Mouse (Mus musculus) liver, embryonic 11.5 days (tissue): ENCODE measurements around the gene Slc6a2. TPM values are rescaled to one million over a fixed set of nuclear protein-coding genes. Genes with fewer than 3 reads are reported as not detected.

Source experiments
- ATAC-seq: fragments of 200-750 bp; cut with Nextera tagmentation; replicated peaks from 2 replicates; pipeline ENCODE4 v1.8.0; 2017; ENCODE audit warnings: moderate number of reproducible peaks, mild to moderate bottlenecking, moderate TSS enrichment, moderate library complexity; ENCODE audit not compliant: low FRiP score
- DNase-seq: peaks from one replicate; pipeline ENCODE4 v3.0.0-alpha.2; 2017; ENCODE audit warnings: low spot score
- H3K27ac ChIP-seq: fragments of 300-500 bp; sonication (generic); 2 replicates; pipeline ENCODE4 v1.5.1; 2014; ENCODE audit warnings: mild to moderate bottlenecking, low read depth, low read length, control low read depth
- H3K27me3 ChIP-seq: fragments of 300-500 bp; sonication (generic); replicated peaks from 2 replicates; pipeline ENCODE4 v1.6.1; 2014; ENCODE audit warnings: low read length, mixed read lengths; ENCODE audit not compliant: control insufficient read depth, insufficient read depth
- H3K36me3 ChIP-seq: fragments of 300-500 bp; sonication (generic); 2 replicates; pipeline ENCODE4 v1.6.1; 2014; ENCODE audit warnings: mild to moderate bottlenecking, low read length, moderate library complexity, mixed read lengths; ENCODE audit not compliant: control insufficient read depth, insufficient read depth
- H3K4me1 ChIP-seq: fragments of 300-500 bp; sonication (generic); replicated peaks from 2 replicates; pipeline ENCODE4 v1.6.1; 2014; ENCODE audit warnings: low read length, mixed read lengths; ENCODE audit not compliant: control insufficient read depth, insufficient read depth
- H3K4me2 ChIP-seq: fragments of 300-500 bp; sonication (generic); 2 replicates; pipeline ENCODE4 v1.6.1; 2014; ENCODE audit warnings: mild to moderate bottlenecking, control low read depth, moderate library complexity
- H3K4me3 ChIP-seq: fragments of 300-500 bp; sonication (generic); 2 replicates; pipeline ENCODE4 v1.5.1; 2014; ENCODE audit warnings: low read depth, low read length, control low read depth
- H3K9ac ChIP-seq: fragments of 300-500 bp; sonication (generic); 2 replicates; pipeline ENCODE4 v1.6.1; 2014; ENCODE audit warnings: low read depth, low read length, control low read depth
- H3K9me3 ChIP-seq: fragments of 300-500 bp; sonication (generic); 2 replicates; pipeline ENCODE4 v1.6.1; 2016; ENCODE audit warnings: low read length, inconsistent platforms, mixed read lengths; ENCODE audit not compliant: control insufficient read depth
- WGBS: fragments of 180-500 bp; shearing (Covaris S2); extraction: QIAGEN DNeasy Blood & Tissue Kit; methylation state at CpG from one replicate; pipeline ENCODE4 v1.1.7; 2014; 5-methylcytosine and 5-hydroxymethylcytosine counted together
- polyA plus RNA-seq: library from polyadenylated mRNA; unstranded; fragments of >200 nt; fragmentation: Nextera tagmentation; extraction: Ambion mirVana; gene quantifications from 2 replicates; pipeline ENCODE4 v1.2.1, GENCODE M21; 2014

The Slc6a2 gene
- 0.03 TPM in 1 of 2 replicates, not detected in the other for polyA plus RNA-seq

DNA sequence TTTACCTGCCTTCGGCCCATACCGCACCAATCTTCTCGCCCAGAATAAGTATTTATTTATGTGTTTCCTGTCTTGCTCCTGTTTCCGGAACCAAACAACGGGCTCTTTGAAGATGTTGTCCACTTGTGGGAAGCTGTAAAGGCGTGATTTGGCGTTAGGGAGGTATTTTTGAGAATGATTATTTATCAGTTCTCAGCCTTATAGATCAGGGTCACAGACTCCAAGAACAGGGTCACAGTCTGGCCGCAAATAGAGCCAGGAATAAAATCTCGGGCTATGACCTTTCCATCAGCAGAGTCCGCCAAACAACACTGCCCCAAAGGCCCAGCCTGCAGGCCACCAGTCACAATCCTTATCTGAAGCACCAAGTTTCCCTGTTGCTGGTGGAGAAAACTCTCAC, at the start of gene Slc6a2:
Gene Slc6a2 (plus strand): TSS at position 301 of the 400 bp plus-strand sequence.
- H3K27me3 ChIP-seq = peaks cover 41% of the 10 kb centered on the region
- peak within 1 kb of the TSS; percentile 33 for H3K4me3 ChIP-seq
- H3K36me3 ChIP-seq = no peaks in the 10 kb centered on the region
- WGBS = 55% methylated on average over 10 of the region's 10 CpGs
- no peak for DNase-seq
- no peak within 1 kb of the TSS for H3K27ac ChIP-seq
- no peak for ATAC-seq
- no peaks in the 10 kb centered on the region for H3K4me1 ChIP-seq
- peak within 1 kb of the TSS; percentile 57 for H3K4me2 ChIP-seq
- H3K9ac ChIP-seq = no peak within 1 kb of the TSS
- no peaks in the 10 kb centered on the region for H3K9me3 ChIP-seq

DNA sequence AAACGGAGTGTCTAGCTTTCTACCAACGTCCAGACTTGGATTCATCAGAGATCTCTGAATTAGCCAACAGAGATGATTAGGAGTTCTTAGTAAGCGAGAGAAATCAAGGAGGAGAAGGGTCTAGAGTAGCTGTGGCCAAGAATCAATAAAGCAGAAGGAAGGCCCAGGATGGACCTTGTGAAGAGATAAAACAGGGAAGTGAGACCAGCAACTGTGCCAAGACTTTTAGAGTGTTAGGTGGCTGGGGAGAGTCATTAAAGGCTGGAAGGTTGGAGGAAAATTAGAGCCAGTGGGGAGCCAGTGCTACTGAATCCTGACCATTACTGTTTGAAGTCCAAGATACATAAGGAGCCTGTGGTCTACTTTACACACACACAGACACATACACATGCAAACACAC, 48.4 kb upstream of the Slc6a2 start:
- 74% methylated on average over 3 of the region's 3 CpGs for WGBS
- no peaks in the 10 kb centered on the region for H3K9me3 ChIP-seq
- no peak overlapping the region for H3K9ac ChIP-seq
- H3K4me3 ChIP-seq = no peak overlapping the region
- H3K4me1 ChIP-seq = no peaks in the 10 kb centered on the region
- ATAC-seq = no peak
- no peaks in the 10 kb centered on the region for H3K36me3 ChIP-seq
- H3K27me3 ChIP-seq = no peaks in the 10 kb centered on the region
- no peak overlapping the region for H3K4me2 ChIP-seq
- H3K27ac ChIP-seq = no peak overlapping the region
- DNase-seq = no peak

DNA sequence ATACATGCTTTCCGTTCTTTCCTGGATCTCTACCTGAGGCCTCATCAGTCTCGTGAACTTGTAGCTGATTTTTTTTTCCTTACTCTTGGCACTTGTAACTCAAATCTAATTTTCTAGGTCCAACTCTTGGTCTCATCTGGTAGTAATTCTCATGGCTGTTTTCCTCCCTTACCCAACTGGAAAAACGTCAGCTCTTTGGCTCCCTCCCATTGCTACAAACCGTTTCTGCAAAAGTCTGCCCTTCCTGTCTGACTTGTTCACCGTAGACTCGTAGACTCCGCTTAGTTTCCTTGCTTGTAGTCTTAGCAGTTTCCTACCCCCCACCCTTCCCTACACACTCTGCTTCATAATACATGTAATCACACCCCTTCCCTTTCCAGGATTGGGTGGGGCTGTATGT, 46.5 kb upstream of the Slc6a2 start:
- Histone ChIP-seq H3K4me1 (no peaks in the 10 kb centered on the region), H3K4me3 (no peak overlapping the region), H3K9me3 (no peaks in the 10 kb centered on the region), H3K27me3 (no peaks in the 10 kb centered on the region), H3K4me2 (no peak overlapping the region), H3K9ac (no peak overlapping the region), H3K27ac (no peak overlapping the region), H3K36me3 (no peaks in the 10 kb centered on the region)
- ATAC-seq = no peak
- 87% methylated on average over 7 of the region's 7 CpGs for WGBS
- DNase-seq = no peak

GRCm38 (mm10) chr8:92916082-92916481, 43.8 kb upstream of the Slc6a2 start:
- no peaks in the 10 kb centered on the region for H3K9me3 ChIP-seq
- 77% methylated on average over 3 of the region's 3 CpGs for WGBS
- no peak overlapping the region for H3K9ac ChIP-seq
- no peaks in the 10 kb centered on the region for H3K36me3 ChIP-seq
- ATAC-seq = no peak
- no peak overlapping the region for H3K27ac ChIP-seq
- H3K4me3 ChIP-seq = no peak overlapping the region
- no peak overlapping the region for H3K4me2 ChIP-seq
- H3K4me1 ChIP-seq = no peaks in the 10 kb centered on the region
- H3K27me3 ChIP-seq = no peaks in the 10 kb centered on the region
- DNase-seq = no peak

DNA sequence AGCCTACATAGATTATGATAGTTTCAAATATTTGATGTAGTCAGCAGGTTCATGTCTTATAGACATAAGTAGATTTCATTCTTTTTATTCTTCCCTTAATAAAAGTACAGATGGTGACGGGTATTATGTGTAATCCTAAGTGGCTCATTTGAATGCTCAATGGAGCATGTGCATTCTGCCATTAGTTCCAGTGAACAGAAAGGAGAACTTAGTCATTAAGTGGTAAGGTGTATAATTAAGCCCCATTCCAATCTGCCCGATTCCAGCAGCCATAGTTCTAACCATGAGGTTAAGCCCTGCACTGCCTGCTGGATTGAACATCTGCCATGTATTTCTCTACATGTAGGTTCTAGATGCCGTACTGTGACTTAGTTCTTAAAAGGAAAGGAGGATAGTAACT, 38.1 kb upstream of the Slc6a2 start:
- Histone ChIP-seq H3K9ac (no peak overlapping the region), H3K27me3 (no peaks in the 10 kb centered on the region), H3K4me2 (no peak overlapping the region), H3K9me3 (no peaks in the 10 kb centered on the region), H3K4me1 (no peaks in the 10 kb centered on the region), H3K27ac (no peak overlapping the region), H3K4me3 (no peak overlapping the region), H3K36me3 (no peaks in the 10 kb centered on the region)
- no peak for ATAC-seq
- no peak for DNase-seq
- WGBS = 81% methylated on average over 3 of the region's 3 CpGs

DNA sequence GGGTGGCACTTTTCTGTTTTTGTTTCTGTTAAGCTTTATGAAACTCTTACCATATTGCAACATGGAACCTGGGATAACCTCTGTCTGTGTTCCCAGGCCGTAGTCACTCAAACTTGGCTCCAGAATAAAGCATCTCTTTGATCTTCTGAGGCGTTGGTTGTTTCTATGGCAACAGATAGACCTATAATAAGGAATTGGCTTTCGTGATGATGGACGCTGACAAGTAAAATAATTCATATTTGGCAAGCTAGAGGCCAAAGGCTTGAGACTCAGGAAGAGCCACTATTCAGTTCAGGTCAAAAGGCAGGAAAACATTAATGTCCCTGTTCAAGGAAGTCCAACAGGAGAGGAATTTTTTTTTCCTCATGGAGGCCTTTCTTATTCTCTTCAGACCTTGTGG, 30.9 kb upstream of the Slc6a2 start:
- H3K27me3 ChIP-seq = no peaks in the 10 kb centered on the region
- H3K4me1 ChIP-seq = no peaks in the 10 kb centered on the region
- no peak overlapping the region for H3K9ac ChIP-seq
- no peak overlapping the region for H3K27ac ChIP-seq
- WGBS = 79% methylated on average over 4 of the region's 4 CpGs
- DNase-seq (no peak), ATAC-seq (no peak)
- no peaks in the 10 kb centered on the region; the same call in 1 of the 2 replicates for H3K9me3 ChIP-seq
- H3K4me3 ChIP-seq = no peak overlapping the region
- no peak overlapping the region for H3K4me2 ChIP-seq
- no peaks in the 10 kb centered on the region for H3K36me3 ChIP-seq

GRCm38 (mm10) chr8:92938056-92938455, 21.8 kb upstream of the Slc6a2 start:
- Histone ChIP-seq H3K4me2 (no peak overlapping the region), H3K9ac (no peak overlapping the region), H3K27ac (no peak overlapping the region), H3K4me1 (no peaks in the 10 kb centered on the region), H3K36me3 (no peaks in the 10 kb centered on the region), H3K4me3 (no peak overlapping the region), H3K9me3 (no peaks in the 10 kb centered on the region), H3K27me3 (no peaks in the 10 kb centered on the region)
- ATAC-seq (no peak), DNase-seq (no peak)
- WGBS = 68% methylated on average over 4 of the region's 4 CpGs

DNA sequence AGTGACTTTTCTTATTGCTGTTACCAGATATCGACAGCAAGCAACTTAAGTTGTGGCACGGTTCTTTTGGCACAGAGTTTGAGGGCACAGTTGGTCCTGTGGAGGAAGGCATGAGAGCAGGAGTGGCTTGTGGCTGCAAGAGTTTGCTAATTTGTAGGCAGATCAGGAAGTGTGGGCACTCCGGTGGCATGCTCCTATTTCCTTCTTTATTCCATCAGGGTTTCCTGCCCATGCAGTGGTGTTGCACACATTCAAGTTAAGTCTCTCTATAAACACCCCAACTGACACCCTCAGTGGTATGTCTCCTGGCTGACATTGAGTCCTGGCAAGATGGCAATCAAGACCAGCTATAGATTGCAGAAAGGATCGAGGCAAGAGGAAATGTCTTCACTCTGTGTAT, 10.8 kb upstream of the Slc6a2 start:
- Histone ChIP-seq H3K27me3 (no peaks in the 10 kb centered on the region), H3K4me3 (no peak overlapping the region)
- WGBS = 59% methylated on average over 4 of the region's 4 CpGs

GRCm38 (mm10) chr8:92950639-92951371, 9.1 kb upstream of the Slc6a2 start:
- H3K9me3 ChIP-seq = no peaks in the 10 kb centered on the region
- no peak overlapping the region for H3K9ac ChIP-seq
- H3K27me3 ChIP-seq = no peaks in the 10 kb centered on the region
- no peak overlapping the region for H3K4me3 ChIP-seq
- DNase-seq (no peak), ATAC-seq (no peak)
- no peak overlapping the region for H3K27ac ChIP-seq
- no peak overlapping the region for H3K4me2 ChIP-seq
- no peaks in the 10 kb centered on the region for H3K4me1 ChIP-seq
- no peaks in the 10 kb centered on the region for H3K36me3 ChIP-seq
- 67% methylated on average over 12 of the region's 12 CpGs for WGBS

More for the DNA sequence above, 10.8 kb upstream of the Slc6a2 start:
- Histone ChIP-seq H3K27ac (no peak overlapping the region), H3K36me3 (no peaks in the 10 kb centered on the region), H3K4me2 (no peak overlapping the region), H3K4me1 (no peaks in the 10 kb centered on the region), H3K9me3 (no peaks in the 10 kb centered on the region), H3K9ac (no peak overlapping the region)
- ATAC-seq (no peak), DNase-seq (no peak)
